Mouse (Mus musculus): ENCODE results near the gene Eps15. TPM values are rescaled to one million over a fixed set of nuclear protein-coding genes. Genes with fewer than 3 reads are reported as not detected.

The Eps15 gene
- total RNA-seq, 2 experiments from 2014 or later, result 53.4 to 62.3 TPM

DNA sequence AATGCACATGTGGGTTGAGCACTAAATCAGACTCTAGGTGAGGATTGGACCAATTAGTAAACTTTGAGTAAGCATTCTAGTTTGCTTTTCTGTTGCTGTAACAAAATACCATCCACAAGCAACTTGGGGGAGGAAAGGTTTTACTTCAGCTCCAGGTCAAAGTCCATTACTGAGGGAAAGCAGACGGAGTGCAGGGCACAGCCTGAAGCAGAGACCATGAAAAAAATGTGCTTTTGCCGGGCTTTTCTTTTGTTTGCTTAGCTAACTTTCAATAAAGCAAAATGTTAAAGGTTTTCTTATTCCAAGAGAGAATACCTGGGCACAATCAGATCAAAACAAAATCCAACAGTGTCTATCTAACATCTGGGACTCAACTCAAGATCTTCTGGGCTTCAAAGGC is 13.3 kb upstream of the Eps15 start:
- no peak for ATAC-seq (replicated peaks; ENCODE audit: low FRiP score, poor library complexity, severe bottlenecking)

DNA sequence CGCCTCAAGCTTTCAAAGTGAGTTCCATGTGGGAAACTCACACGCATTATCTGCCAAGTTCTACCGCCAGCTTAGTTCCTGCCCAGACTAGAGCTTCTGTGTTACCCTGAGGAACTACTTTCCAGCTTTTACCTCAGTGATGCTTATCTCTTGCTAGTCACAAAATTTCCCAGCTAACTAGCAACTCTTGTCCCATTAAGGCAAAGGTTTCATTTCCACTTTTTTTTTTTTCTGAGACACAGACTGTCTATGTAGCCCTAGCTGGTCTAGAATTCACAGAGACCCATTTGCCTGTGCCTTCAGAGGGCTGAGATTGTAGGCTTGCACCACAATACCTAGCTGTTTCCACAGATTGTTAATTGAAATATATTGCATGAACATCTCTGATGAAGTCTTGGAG is 12.6 kb upstream of the Eps15 start:
- no peak for ATAC-seq (replicated peaks; ENCODE audit: low FRiP score, poor library complexity, severe bottlenecking)

DNA sequence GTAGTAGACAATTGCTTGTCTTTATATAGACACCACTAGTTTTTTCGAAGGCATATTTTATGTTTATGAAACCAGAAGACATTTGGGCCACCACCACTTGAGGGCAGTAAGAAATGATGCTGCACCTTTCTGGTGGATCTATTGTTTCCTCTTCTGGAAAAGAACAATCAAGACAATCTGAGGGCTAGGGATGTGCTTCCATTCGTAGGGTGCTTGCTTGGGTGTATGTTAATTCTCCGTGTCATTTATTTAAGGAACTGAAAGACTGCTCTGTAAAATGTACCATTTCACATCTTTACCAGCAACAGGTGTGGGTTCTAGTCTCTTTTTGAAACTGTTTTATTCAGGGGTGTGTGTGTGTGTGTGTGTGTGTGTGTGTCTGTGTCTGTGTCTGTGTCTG is 11.2 kb upstream of the Eps15 start:
- ATAC-seq (replicated peaks; ENCODE audit: low FRiP score, poor library complexity, severe bottlenecking), result no peak

DNA sequence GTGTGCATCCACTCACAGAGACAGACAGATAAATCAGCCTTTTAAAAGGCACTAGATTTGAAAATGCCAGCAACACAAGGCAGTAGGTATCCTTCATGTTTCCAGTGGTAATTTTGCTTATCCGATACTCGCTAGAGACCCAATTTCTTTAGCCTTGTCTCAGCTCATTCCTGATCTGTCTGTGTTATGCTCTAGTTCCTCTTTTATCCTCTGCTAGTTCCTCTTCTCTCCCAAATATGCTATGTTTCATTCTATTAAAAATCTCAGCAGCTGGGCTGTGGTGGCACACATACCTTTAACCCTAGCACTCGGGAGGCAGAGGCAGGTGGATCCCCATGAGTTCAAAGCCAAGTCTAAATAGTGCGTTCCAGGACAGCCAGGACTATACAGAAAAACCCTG is 8.3 kb upstream of the Eps15 start:
- ATAC-seq (replicated peaks; ENCODE audit: low FRiP score, poor library complexity, severe bottlenecking), result no peak

DNA sequence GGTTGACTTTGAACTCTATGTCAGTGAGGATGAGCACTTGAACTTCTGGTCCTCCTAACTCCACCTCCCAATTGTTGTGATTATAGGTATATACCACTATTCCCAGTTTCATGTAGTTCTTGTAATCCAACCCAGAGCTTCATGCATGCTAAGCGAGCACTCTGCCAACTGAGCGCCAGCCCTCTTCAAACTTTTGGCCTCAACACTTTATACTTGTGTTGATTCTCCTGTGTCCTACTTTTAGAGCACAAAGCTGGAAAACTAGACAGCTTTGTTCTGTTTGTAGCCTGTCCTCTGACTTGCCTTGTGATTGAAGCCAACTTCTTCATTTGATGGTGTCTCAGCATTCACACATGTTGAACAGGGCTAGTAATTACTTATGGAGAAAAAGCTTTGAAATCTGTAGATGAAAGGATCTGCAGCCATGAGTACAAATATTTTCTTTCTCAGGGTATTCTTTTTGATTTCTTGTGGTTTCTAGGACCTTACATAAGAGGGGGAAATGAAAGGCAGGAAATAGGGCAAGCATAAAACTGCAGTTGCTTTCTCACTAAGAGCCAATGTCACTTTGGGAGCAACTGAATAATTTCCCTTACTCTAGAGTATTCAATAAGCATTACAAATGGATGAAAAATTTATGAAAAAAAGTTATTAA is 6.4 kb upstream of the Eps15 start:
- no peak for ATAC-seq (replicated peaks; ENCODE audit: low FRiP score, poor library complexity, severe bottlenecking)

GRCm38 (mm10) chr4:109280459-109281160 is 542 bp downstream of the Eps15 start:
- peak; percentile 45 for ATAC-seq (replicated peaks; ENCODE audit: low FRiP score, poor library complexity, severe bottlenecking)

- peak; percentile 17 for ATAC-seq (replicated peaks; ENCODE audit: low FRiP score, poor library complexity, severe bottlenecking)
Observed at GRCm38 (mm10) chr4:109281161-109281560, 1.1 kb downstream of the Eps15 start.

GRCm38 (mm10) chr4:109281946-109282345 is 1.9 kb downstream of the Eps15 start:
- ATAC-seq (replicated peaks; ENCODE audit: low FRiP score, poor library complexity, severe bottlenecking), result no peak

- no peak for ATAC-seq (replicated peaks; ENCODE audit: low FRiP score, poor library complexity, severe bottlenecking)
Observed at GRCm38 (mm10) chr4:109294629-109295028, 14.6 kb downstream of the Eps15 start.

- no peak for ATAC-seq (replicated peaks; ENCODE audit: low FRiP score, poor library complexity, severe bottlenecking)
Observed at GRCm38 (mm10) chr4:109296510-109296909, 16.4 kb downstream of the Eps15 start.

DNA sequence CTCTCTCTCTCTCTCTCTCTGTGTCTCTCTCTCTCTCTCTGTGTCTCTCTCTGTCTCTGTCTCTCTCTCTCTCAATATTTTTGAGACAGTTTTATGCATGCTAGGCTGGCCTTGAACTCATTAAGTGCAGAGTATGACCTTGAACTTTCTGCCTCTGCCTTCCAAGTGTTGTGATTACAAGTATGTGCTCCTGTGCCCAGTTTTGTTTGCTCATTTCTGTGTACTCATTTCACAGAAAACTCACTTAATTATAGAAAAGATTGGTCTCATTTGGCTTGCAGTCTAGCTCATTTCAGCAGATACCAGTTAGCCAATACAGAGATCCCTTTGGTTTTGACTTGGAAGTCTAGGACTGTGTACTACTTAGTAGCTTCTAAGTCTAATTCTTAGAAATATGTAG is 19.1 kb downstream of the Eps15 start:
- no peak for ATAC-seq (replicated peaks; ENCODE audit: low FRiP score, poor library complexity, severe bottlenecking)

DNA sequence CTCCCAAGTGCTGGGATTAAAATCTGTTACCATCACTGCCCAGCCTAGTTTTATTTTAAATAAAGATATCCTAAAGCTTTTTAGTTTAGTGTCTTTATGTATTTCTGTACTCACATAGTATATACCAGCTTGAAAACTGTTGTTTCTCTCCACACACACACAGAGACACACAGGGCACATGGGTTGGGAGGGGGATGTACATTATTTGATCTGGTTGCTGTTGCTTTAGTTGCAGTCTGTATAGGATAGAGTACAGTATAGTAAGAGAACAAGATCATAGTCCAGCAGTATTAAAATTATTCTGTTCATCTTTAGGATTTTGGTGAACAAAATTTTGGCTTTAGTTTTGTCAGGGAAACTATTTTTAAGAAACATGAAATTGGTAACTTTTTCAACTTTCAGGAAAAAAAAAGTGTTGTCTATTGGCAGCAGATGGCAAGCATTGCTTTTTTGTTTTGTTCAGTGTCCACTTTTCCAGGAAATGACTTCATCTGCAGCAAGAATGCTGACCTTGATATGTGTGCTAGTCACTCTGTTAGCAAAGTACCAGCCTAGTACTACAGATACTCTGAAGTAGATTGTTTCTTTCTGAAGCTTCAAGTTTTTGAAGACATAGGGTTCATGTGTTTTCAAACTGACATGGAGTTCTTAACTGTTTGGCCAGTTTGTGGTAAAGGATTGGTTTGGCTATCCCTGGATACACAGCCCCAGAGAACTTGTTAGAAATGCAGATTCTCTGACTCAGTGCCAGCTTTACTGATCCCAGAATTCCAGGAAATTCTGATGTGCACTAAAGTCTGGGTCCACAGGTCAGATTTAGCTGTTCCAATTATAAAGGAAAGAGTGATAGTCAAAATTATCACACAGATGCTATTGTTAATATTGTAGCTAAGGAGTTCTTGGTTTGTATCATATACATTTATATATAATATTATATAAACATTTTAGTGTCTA is 37.1 kb downstream of the Eps15 start:
- no peak for ATAC-seq (replicated peaks; ENCODE audit: low FRiP score, poor library complexity, severe bottlenecking)

DNA sequence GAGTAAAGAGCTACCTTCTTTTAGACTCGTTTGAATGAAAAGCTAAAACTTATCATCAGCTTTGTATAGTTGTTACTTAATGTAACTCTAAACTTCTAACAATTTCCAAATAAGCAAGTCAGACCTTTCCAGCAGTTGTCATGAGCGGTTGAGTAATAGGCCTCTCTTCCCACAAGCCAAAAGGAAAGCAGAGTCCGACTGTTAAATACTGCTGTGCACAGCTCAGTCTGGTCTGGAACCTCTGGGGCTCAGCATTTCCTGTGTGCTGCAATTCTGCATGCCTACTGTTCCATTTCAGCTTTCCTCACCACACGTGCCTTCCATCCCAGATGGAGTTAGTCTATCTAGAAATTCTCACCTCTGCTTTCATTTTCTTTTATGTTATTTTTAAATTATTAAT is 56.7 kb downstream of the Eps15 start:
- ATAC-seq (replicated peaks; ENCODE audit: low FRiP score, poor library complexity, severe bottlenecking), result no peak

GRCm38 (mm10) chr4:109341222-109341621 is 61.2 kb downstream of the Eps15 start:
- no peak for ATAC-seq (replicated peaks; ENCODE audit: low FRiP score, poor library complexity, severe bottlenecking)

DNA sequence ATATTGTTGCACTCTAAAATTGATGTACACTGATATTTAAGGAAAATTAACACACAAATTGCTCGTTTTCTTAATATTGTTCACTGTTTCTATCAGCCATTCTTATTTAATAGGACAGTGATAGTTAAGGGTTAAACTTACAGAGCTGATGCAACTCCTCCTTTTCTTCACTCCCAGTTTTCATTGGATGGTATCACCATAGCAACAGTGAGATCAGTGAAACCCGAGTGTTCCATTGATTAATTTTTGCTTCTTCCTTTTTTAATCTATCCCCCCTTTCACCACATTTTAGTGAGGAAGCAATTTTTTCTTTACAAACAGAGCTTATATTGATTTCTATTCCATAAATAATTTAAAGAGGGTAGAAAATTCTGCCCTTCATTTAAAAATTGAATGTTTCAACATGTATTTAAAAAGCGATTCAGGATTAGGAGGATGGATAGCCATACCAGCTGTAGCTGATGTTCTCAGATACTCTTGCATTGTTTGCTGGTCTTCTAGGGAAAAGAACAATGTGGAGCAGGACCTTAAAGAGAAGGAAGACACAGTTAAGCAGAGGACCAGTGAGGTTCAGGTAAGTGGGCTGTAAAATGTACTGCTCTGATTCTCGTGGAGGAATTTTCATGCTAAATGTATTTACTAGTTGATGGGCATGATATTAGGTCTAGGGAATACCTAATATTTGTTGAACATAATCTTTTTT is 62.9 kb downstream of the Eps15 start:
- ATAC-seq (replicated peaks; ENCODE audit: low FRiP score, poor library complexity, severe bottlenecking), result no peak

DNA sequence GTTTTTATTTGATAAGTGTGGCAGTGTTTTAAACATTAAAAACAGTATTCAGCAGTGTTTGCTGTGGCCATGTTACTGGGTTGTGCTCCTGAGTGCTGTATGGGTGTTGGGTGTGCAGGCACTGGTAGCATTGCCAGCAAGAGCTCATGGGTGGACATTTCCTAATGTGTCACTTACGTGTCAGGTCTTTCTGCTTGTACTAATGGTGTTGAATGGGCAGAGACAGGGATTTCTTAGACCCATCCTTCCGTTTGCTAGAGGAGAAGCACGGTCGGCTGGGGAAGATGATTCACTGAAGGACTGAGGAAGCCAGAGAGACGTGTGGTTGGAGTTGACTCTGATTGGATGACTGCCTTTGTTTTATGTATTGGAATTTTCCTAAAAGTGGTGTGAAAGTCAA is 63.8 kb downstream of the Eps15 start:
- no peak for ATAC-seq (replicated peaks; ENCODE audit: low FRiP score, poor library complexity, severe bottlenecking)

GRCm38 (mm10) chr4:109378107-109378506 is 98.0 kb downstream of the Eps15 start:
- no peak for ATAC-seq (replicated peaks; ENCODE audit: low FRiP score, poor library complexity, severe bottlenecking)

DNA sequence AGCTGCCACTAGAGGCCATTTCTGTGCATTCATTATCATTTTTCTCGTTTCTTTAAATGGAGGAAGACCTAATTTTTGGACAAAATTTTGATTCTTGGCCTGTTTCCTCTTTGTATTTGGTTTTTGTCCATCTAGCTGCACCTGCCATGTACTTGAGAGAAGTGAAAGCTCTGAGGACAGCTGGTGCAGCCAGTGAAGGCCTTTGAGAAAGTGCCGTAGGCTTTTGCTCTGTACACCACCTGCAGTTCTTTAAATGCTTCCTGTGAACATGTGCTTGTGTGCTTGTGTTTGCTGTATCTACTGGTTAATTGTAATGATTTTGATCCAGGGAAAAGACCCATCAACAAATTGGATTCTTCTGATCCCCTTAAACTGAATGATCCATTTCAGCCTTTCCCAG is 102.4 kb downstream of the Eps15 start:
- no peak for ATAC-seq (replicated peaks; ENCODE audit: low FRiP score, poor library complexity, severe bottlenecking)

DNA sequence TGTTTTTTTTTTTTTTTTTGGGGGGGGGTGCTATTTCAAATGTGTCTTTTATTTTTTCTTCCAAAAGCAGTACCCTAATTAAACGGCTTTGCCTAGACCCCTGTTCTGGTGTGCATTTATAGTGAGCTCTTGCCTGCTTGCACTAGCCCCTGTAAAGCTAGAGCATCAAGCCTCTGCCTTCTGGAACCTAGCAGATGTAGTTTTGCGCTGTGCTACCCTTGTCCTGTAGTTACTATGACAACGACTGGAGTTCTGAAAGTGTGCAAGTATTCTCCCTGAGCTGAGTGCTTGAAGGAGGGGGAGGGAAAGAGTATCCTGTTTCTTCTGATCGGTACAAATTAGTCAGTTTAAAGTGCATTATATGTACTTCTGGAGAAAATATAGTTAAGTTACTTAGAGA is 105.5 kb downstream of the Eps15 start:
- ATAC-seq (replicated peaks; ENCODE audit: low FRiP score, poor library complexity, severe bottlenecking), result no peak

DNA sequence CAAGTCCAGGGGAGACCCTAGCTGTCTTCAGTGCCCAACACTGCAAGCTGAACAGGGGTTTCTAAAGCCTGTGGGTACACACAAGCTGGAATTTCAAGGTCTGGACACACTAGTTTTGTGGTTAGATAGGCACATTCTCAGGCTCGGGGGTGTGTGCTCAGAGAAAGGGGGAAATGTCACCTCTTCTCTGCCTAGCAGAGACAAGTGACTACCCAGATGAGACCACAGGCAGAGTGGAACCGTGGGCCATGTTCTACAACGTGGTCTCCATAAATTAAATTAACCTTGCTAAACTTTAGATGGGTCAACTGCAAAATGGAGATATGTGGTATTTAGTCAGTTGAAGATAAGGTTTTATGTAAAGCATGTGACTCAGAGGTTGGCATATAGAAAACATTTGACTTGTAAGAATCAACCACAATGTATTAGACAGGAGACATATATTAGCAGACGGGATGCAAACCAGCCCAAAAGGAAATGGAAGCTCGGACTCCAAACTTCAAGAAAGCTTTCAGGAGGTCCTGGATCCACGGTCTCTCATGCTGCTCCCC is 113.2 kb downstream of the Eps15 start:
- no peak for ATAC-seq (replicated peaks; ENCODE audit: low FRiP score, poor library complexity, severe bottlenecking)
